Mouse (Mus musculus) left cerebral cortex, adult 18-20 months (tissue): ENCODE measurements around the gene Fras1. TPM values are rescaled to one million over a fixed set of nuclear protein-coding genes. Genes with fewer than 3 reads are reported as not detected.
A peak's percentile ranks its signal among the peaks of the same experiment; 100 is the strongest.

Experiments
- DNase-seq, 2 experiments: peaks; one replicate each; pipeline ENCODE4 v3.0.0; 2021 to 2022; ENCODE audit warnings: low spot score in 2 of 2, mixed read lengths in 1 of 2
- total RNA-seq, 2 experiments: library from RNA; stranded (reverse); gene quantifications; 2 replicates each; pipeline ENCODE4 v1.2.3; 2021

Fras1 gene
- total RNA-seq, 2 experiments from 2014 or later: 20.1 to 23.3 TPM

- no peak for DNase-seq
Observed at GRCm38 (mm10) chr5:96558049-96558804, 184.5 kb downstream of the Fras1 start.

GRCm38 (mm10) chr5:96574586-96574985 lies 200.8 kb downstream of the Fras1 start:
- no peak for DNase-seq

GRCm38 (mm10) chr5:96578705-96579104 lies 204.9 kb downstream of the Fras1 start:
- DNase-seq: no peak

GRCm38 (mm10) chr5:96579938-96580337 lies 206.2 kb downstream of the Fras1 start:
- no peak for DNase-seq

- DNase-seq: peak; percentile 56 to 77
Observed at GRCm38 (mm10) chr5:96584730-96585129, 211.0 kb downstream of the Fras1 start.

- DNase-seq: no peak
Observed at GRCm38 (mm10) chr5:96590621-96591020, 216.9 kb downstream of the Fras1 start.

- DNase-seq: no peak
Observed at GRCm38 (mm10) chr5:96595793-96596192, 222.0 kb downstream of the Fras1 start.

- no peak for DNase-seq
Observed at GRCm38 (mm10) chr5:96603974-96604769, 230.4 kb downstream of the Fras1 start.

- DNase-seq: peak; percentile 6 to 35
Observed at GRCm38 (mm10) chr5:96608036-96608435, 234.3 kb downstream of the Fras1 start.

- DNase-seq: no peak
Observed at GRCm38 (mm10) chr5:96608581-96609280, 235.0 kb downstream of the Fras1 start.

GRCm38 (mm10) chr5:96612077-96612476 lies 238.3 kb downstream of the Fras1 start:
- DNase-seq: no peak

GRCm38 (mm10) chr5:96616954-96617646 lies 243.3 kb downstream of the Fras1 start:
- DNase-seq: no peak

GRCm38 (mm10) chr5:96618008-96618407 lies 244.3 kb downstream of the Fras1 start:
- DNase-seq: no peak

GRCm38 (mm10) chr5:96620209-96620608 lies 246.5 kb downstream of the Fras1 start:
- no peak for DNase-seq

- no peak for DNase-seq
Observed at GRCm38 (mm10) chr5:96620618-96621017, 246.9 kb downstream of the Fras1 start.

- DNase-seq: no peak
Observed at GRCm38 (mm10) chr5:96622604-96623352, 249.0 kb downstream of the Fras1 start.

- no peak for DNase-seq
Observed at GRCm38 (mm10) chr5:96629851-96630250, 256.1 kb downstream of the Fras1 start.

GRCm38 (mm10) chr5:96635146-96635862 lies 261.5 kb downstream of the Fras1 start:
- no peak for DNase-seq

GRCm38 (mm10) chr5:96635866-96636265 lies 262.1 kb downstream of the Fras1 start:
- DNase-seq: no peak
